Mouse (Mus musculus) liver, embryonic 16.5 days (tissue): ENCODE measurements at regions not wholly inside any gene's neighbourhood (a gene's known extent, or its start where the extent isn't known, plus 50 kb on each side); places are given as distances from the start of the nearest gene placed in this dataset.

Experiments used
- ATAC-seq: fragments of 200-750 bp; cut with Nextera tagmentation; 2 replicates; pipeline ENCODE4 v1.8.0; 2017; ENCODE audit warnings: low read depth, mild to moderate bottlenecking, moderate number of reproducible peaks, moderate library complexity
- H3K27ac ChIP-seq: fragments of 300-500 bp; sonication (generic); 2 replicates; pipeline ENCODE4 v1.5.1; 2014; ENCODE audit warnings: mild to moderate bottlenecking, low read length
- H3K27me3 ChIP-seq: fragments of 300-500 bp; sonication (generic); 2 replicates; pipeline ENCODE4 v1.6.1; 2014; ENCODE audit warnings: low read depth, low read length, mixed read lengths; ENCODE audit not compliant: control insufficient read depth, insufficient read depth
- H3K36me3 ChIP-seq: fragments of 300-500 bp; sonication (generic); 2 replicates; pipeline ENCODE4 v1.6.1; 2014; ENCODE audit warnings: mild to moderate bottlenecking; ENCODE audit not compliant: control insufficient read depth, insufficient read depth
- H3K4me1 ChIP-seq: fragments of 300-500 bp; sonication (generic); 2 replicates; pipeline ENCODE4 v1.6.1; 2014; ENCODE audit warnings: low read depth, low read length, mixed read lengths; ENCODE audit not compliant: control insufficient read depth
- H3K4me2 ChIP-seq: fragments of 300-500 bp; sonication (generic); 2 replicates; pipeline ENCODE4 v1.6.1; 2014; ENCODE audit warnings: low read depth, low read length, mixed read lengths
- H3K4me3 ChIP-seq: fragments of 300-500 bp; sonication (generic); 2 replicates; pipeline ENCODE4 v1.5.1; 2014; ENCODE audit warnings: low read depth, mild to moderate bottlenecking, low read length
- H3K9ac ChIP-seq: fragments of 300-500 bp; sonication (generic); 2 replicates; pipeline ENCODE4 v1.6.1; 2014; ENCODE audit warnings: low read depth, low read length
- H3K9me3 ChIP-seq: fragments of 300-500 bp; sonication (generic); replicated peaks from 2 replicates; pipeline ENCODE4 v1.6.1; 2016; ENCODE audit warnings: low read length; ENCODE audit not compliant: control insufficient read depth
- WGBS: fragments of 180-500 bp; shearing (Covaris S2); extraction: QIAGEN DNeasy Blood & Tissue Kit; methylation state at CpG from one replicate; pipeline ENCODE4 v1.1.7; 2014; ENCODE audit not compliant: insufficient replicate concordance; 5-methylcytosine and 5-hydroxymethylcytosine counted together

GRCm38 (mm10) chr4:154773830-154774229, 63.4 kb upstream of the Ttc34 start:
- no peak for ATAC-seq
- Histone ChIP-seq H3K36me3 (no peaks in the 10 kb centered on the region), H3K4me1 (no peaks in the 10 kb centered on the region; the same call in 1 of the 2 replicates), H3K27me3 (no peaks in the 10 kb centered on the region), H3K27ac (no peak overlapping the region), H3K4me3 (no peak overlapping the region), H3K9me3 (no peaks in the 10 kb centered on the region), H3K4me2 (no peak overlapping the region), H3K9ac (no peak overlapping the region)
- 27% methylated on average over 3 of the region's 3 CpGs for WGBS

DNA sequence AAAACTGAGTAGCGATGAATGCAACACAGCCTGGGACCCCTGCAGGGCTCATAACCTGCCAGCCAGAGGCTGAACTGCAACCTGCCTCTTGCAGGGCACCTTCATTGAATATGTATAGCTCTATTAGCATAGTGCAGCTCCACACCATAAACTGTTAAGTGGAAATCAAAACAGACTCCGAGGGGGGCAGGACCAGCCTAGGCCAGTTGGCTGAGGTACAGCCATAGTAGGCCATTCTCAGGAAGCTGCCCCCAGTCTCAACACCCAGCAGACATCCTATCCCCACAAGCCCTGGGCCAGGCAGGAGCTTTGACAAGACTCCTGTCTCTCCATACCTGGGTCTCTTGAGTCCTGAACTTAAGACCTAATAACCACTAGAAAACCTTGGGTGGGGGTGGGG, 62.9 kb upstream of the Ttc34 start:
- no peak for ATAC-seq
- H3K4me3 ChIP-seq: no peak overlapping the region
- 31% methylated on average over 2 of the region's 2 CpGs for WGBS

GRCm38 (mm10) chr4:154778818-154779217, 58.4 kb upstream of the Ttc34 start:
- no peaks in the 10 kb centered on the region for H3K27me3 ChIP-seq
- no peaks in the 10 kb centered on the region for H3K9me3 ChIP-seq
- no peak overlapping the region for H3K9ac ChIP-seq
- H3K4me1 ChIP-seq: no peaks in the 10 kb centered on the region
- ATAC-seq: no peak
- WGBS: 95% methylated on average over 1 of the region's 1 CpGs
- no peak overlapping the region for H3K4me2 ChIP-seq
- no peak overlapping the region for H3K27ac ChIP-seq
- H3K36me3 ChIP-seq: no peaks in the 10 kb centered on the region
- no peak overlapping the region for H3K4me3 ChIP-seq

More for the DNA sequence above, 62.9 kb upstream of the Ttc34 start:
- no peak overlapping the region for H3K9ac ChIP-seq
- no peaks in the 10 kb centered on the region; the same call in 1 of the 2 replicates for H3K4me1 ChIP-seq
- H3K9me3 ChIP-seq: no peaks in the 10 kb centered on the region
- no peak overlapping the region for H3K27ac ChIP-seq
- H3K36me3 ChIP-seq: no peaks in the 10 kb centered on the region
- no peak overlapping the region for H3K4me2 ChIP-seq
- no peaks in the 10 kb centered on the region for H3K27me3 ChIP-seq

GRCm38 (mm10) chr4:154781391-154781790, 55.9 kb upstream of the Ttc34 start:
- WGBS: 18% methylated on average over 11 of the region's 11 CpGs
- no peak overlapping the region for H3K4me2 ChIP-seq
- no peaks in the 10 kb centered on the region for H3K36me3 ChIP-seq
- H3K27me3 ChIP-seq: no peaks in the 10 kb centered on the region
- no peaks in the 10 kb centered on the region for H3K4me1 ChIP-seq
- H3K9me3 ChIP-seq: no peaks in the 10 kb centered on the region
- no peak for ATAC-seq
- no peak overlapping the region for H3K27ac ChIP-seq
- no peak overlapping the region for H3K4me3 ChIP-seq
- H3K9ac ChIP-seq: no peak overlapping the region

DNA sequence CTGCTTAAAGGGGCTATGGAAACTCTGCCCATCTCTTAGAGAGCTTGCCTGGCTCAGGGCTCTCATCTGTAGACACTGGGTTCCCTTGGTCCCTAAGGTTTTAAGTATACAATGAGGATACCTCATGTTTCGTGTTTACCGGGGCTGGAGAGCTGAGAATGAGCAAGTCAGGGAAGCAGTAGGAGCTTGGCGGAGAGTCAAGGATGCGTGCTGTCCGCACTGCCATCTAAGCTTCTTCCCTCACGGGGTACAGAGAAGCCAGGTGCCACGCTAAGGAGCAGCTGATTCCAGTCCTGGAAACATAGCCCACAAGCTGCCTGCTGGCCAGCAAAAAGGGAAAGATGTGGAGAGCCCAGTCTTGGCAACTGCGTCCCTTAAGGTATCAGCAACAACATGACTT, 55.0 kb upstream of the Ttc34 start:
- H3K9me3 ChIP-seq: no peaks in the 10 kb centered on the region
- WGBS: 66% methylated on average over 8 of the region's 8 CpGs
- ATAC-seq: no peak

DNA sequence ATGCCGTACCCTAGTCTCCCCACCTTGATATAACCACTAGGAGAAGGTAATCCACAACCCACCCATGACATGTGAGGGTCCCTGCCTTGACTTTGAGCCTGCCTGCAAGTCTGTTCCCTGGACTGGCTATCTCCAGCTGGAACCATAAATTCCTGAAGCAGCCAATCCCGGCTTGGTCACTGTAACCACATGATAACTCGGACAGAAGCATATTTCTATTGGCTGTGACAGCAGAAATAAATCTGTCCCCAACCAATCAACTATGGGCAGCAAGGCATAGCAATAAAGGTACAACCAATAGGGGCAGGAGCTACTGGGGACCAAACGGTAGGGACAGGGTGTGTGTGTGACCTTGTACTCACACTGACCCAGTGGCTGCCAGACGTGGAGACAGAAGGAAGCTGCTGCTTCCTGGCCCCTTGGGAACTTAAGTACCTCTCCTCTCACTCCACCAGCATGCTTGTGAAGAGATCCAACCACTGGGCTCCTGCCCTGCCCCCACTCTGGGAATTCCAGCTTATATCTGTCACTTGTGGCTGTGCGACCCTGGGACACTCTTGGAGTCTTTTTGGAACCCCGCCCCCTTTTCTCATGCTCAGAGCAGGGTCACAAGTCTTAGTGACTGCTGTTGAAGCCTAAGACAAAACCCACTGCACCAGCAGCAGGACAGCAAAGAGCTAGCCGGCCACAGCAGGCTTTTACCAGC, 51.8 kb upstream of the Ttc34 start:
- H3K36me3 ChIP-seq: no peaks in the 10 kb centered on the region
- H3K9ac ChIP-seq: no peak overlapping the region
- H3K27me3 ChIP-seq: 0 out of 2 replicates have a peak, but pooled peaks cover 2% of the 10 kb centered on the region
- H3K4me2 ChIP-seq: no peak overlapping the region
- ATAC-seq: no peak
- WGBS: 28% methylated on average over 8 of the region's 8 CpGs
- H3K27ac ChIP-seq: no peak overlapping the region
- no peaks in the 10 kb centered on the region for H3K9me3 ChIP-seq
- no peaks in the 10 kb centered on the region for H3K4me1 ChIP-seq
- H3K4me3 ChIP-seq: no peak overlapping the region

More for the DNA sequence above, 55.0 kb upstream of the Ttc34 start:
- H3K36me3 ChIP-seq: no peaks in the 10 kb centered on the region
- no peak overlapping the region for H3K9ac ChIP-seq
- no peaks in the 10 kb centered on the region for H3K4me1 ChIP-seq
- H3K27me3 ChIP-seq: no peaks in the 10 kb centered on the region
- H3K4me2 ChIP-seq: no peak overlapping the region
- H3K4me3 ChIP-seq: no peak overlapping the region
- H3K27ac ChIP-seq: no peak overlapping the region

DNA sequence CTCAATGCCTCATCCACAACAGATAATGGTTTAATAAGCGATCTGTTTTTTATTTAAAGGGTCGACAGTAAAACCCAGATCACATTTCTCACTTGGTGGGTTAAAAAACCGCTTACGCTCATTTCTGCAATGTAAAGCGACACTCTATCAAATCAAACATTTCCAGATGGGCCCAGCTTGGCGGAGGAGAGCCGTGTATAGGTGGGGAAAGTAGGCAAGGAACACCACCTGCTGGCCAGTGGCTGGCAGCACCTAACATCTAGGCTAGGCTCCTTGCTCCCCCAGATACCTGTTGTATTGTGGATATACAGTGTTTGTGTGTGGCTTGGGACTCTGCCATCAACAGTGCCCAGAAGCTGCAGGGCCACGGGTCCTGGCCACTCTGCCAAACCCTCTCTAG, 50.1 kb upstream of the Ttc34 start:
- Histone ChIP-seq H3K27me3 (0 out of 2 replicates have a peak, but pooled peaks cover 2% of the 10 kb centered on the region), H3K4me1 (no peaks in the 10 kb centered on the region), H3K4me2 (no peak overlapping the region), H3K36me3 (no peaks in the 10 kb centered on the region), H3K4me3 (no peak overlapping the region), H3K9ac (no peak overlapping the region), H3K9me3 (no peaks in the 10 kb centered on the region), H3K27ac (no peak overlapping the region)
- 50% methylated on average over 8 of the region's 8 CpGs for WGBS
- ATAC-seq: no peak
